Mouse (Mus musculus) ES-E14 (cell line): ENCODE data around the gene Pias4. TPM values are rescaled to one million over a fixed set of nuclear protein-coding genes. Genes with fewer than 3 reads are reported as not detected.
"Not testable (repeated sequence)": the region's sequence is repeated elsewhere in the genome, so short reads cannot be mapped to it uniquely, and the experiment has no call there.

Source experiments
- DNase-seq: peaks from one replicate; pipeline ENCODE4 v3.0.0-alpha.2; 2013; ENCODE audit warnings: low read depth, low spot score
- H3K27ac ChIP-seq: 2 replicates; pipeline ENCODE4 v1.5.1; 2012; ENCODE audit warnings: low read depth, mild to moderate bottlenecking, low read length, moderate library complexity, mixed read lengths; ENCODE audit not compliant: poor library complexity, insufficient read depth, severe bottlenecking
- H3K36me3 ChIP-seq: 2 replicates; pipeline ENCODE4 v1.6.1; 2012; ENCODE audit warnings: mild to moderate bottlenecking, low read length, moderate library complexity, mixed read lengths; ENCODE audit not compliant: control insufficient read depth, poor library complexity, insufficient read depth, severe bottlenecking
- H3K4me1 ChIP-seq, 2 experiments: fragments of 150-350 bp in 1 of 2; sonication (generic) in 1 of 2; 2 replicates each; pipeline ENCODE4 v1.6.1; 2012; ENCODE audit warnings: low read length in 2 of 2, mild to moderate bottlenecking in 1 of 2, mixed read lengths in 1 of 2; ENCODE audit not compliant: control insufficient read depth in 2 of 2, insufficient read depth in 2 of 2, poor library complexity in 1 of 2
- H3K4me3 ChIP-seq, 2 experiments: fragments of 150-350 bp in 1 of 2; sonication (generic) in 1 of 2; 2 replicates each; pipeline ENCODE4 v1.5.1; 2012; ENCODE audit warnings: low read length in 2 of 2, low read depth in 1 of 2, mild to moderate bottlenecking in 1 of 2, mixed read lengths in 1 of 2; ENCODE audit not compliant: insufficient read depth in 1 of 2, poor library complexity in 1 of 2, severe bottlenecking in 1 of 2
- H3K9ac ChIP-seq: 2 replicates; pipeline ENCODE4 v1.6.1; 2012; ENCODE audit warnings: low read depth, mild to moderate bottlenecking, low read length, mixed read lengths; ENCODE audit not compliant: poor library complexity, insufficient read depth, severe bottlenecking
- H3K9me3 ChIP-seq: fragments of 150-350 bp; sonication (generic); 2 replicates; pipeline ENCODE4 v1.6.1; 2012; ENCODE audit warnings: low read depth, mild to moderate bottlenecking, low read length; ENCODE audit not compliant: control insufficient read depth, insufficient read depth
- CHD2 ChIP-seq: IDR thresholded peaks from 2 replicates; pipeline ENCODE4 v1.6.1; 2014; ENCODE audit warnings: mild to moderate bottlenecking, low read depth, low read length, inconsistent platforms
- HCFC1 ChIP-seq: IDR thresholded peaks from 2 replicates; pipeline ENCODE4 v1.6.1; 2012; ENCODE audit warnings: low read length, inconsistent platforms, borderline replicate concordance; ENCODE audit not compliant: insufficient read depth
- MAFK ChIP-seq: IDR thresholded peaks from 2 replicates; pipeline ENCODE4 v1.6.1; 2014; ENCODE audit warnings: mild to moderate bottlenecking, low read depth, low read length, inconsistent platforms; ENCODE audit not compliant: insufficient read depth
- ZC3H11A ChIP-seq: IDR thresholded peaks from 2 replicates; pipeline ENCODE4 v1.6.1; 2012; ENCODE audit warnings: low read depth, mild to moderate bottlenecking, inconsistent platforms, low read length, borderline replicate concordance
- ZNF384 ChIP-seq: IDR thresholded peaks from 2 replicates; pipeline ENCODE4 v1.6.1; 2012; ENCODE audit warnings: low read depth, low read length, inconsistent platforms
- in situ Hi-C, 2 experiments: fragments of 600-800 bp; cut with MboI; formaldehyde crosslinking; loops; one replicate each; pipeline ENCODE4 v1.15.1; 2025; ENCODE audit warnings: low sequenced_read_pairs in 2 of 2, inconsistent platforms in 1 of 2; ENCODE audit not compliant: unreplicated experiment in 2 of 2
- total RNA-seq: library from RNA; depleted of rRNA; stranded (reverse); fragments of 300-350 nt; gene quantifications from 2 replicates; pipeline ENCODE4 v1.2.3, GENCODE M21; 2012; rRNA removed

Pias4 gene
- 37.8 and 50.7 TPM in 2 replicates for total RNA-seq

DNA sequence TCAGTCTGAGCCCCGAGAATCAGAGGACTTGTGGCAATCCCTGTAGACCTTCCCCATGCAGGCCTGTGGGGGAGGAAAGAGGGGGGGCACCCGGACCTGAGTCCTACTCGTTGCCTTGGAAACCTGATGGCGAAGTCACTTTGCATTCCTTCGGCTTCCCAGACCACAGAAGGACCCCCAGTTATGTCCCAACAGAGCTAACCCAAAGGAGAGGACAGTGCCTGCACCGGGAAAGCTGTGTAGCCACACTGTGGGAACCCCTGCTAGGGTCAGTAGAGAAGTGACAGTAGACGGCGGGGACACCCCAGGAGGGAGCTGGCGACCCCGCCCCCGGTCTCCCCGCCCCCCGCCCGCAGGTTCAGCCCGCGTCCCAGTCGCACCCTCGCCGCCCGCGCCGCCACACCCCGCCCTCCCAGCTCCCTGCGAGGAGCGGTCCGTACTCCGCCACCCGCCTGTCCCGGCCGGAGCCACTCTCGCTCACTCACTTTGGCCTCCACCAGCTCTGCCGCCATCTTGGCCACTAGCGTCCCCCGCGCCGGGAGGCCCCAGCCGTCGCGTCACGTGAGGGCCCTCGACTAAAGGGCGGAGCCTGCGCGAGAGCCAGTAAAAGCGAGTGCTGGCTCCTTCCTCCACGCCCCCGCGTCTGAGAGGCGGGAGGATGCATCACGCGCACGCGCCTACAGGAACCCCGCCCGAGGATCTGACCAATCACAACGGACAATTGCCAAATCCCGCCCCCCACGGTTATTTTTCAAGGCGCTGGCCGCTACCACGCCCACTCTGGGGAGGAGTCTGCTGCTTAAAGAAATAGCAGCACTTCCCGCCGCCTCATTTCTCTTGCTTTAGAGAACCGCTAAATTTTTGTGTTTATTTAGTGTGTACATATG lies at the start of gene Pias4:
Gene Pias4, minus strand, starts transcription at position 724 of the 887 bp plus-strand sequence.
- Histone ChIP-seq H3K9ac (peak within 1 kb of the TSS; percentile 77), H3K4me3 (peak within 1 kb of the TSS; percentile 74 to 85), H3K9me3 (no peaks in the 10 kb centered on the region), H3K36me3 (peaks cover 10% of the 10 kb centered on the region; the same call in 1 of the 2 replicates), H3K27ac (peak within 1 kb of the TSS; percentile 37), H3K4me1 (peaks cover 5 to 9% of the 10 kb centered on the region in 2 experiments; a peak in 3 of 4 replicates)
- in situ Hi-C loops = no loop called here
- peak; percentile 99 for DNase-seq
- TF ChIP-seq HCFC1 = no peak
- no peak for TF ChIP-seq MAFK
- no peak for TF ChIP-seq ZC3H11A
- no peak for TF ChIP-seq CHD2
- TF ChIP-seq ZNF384 = no peak

DNA sequence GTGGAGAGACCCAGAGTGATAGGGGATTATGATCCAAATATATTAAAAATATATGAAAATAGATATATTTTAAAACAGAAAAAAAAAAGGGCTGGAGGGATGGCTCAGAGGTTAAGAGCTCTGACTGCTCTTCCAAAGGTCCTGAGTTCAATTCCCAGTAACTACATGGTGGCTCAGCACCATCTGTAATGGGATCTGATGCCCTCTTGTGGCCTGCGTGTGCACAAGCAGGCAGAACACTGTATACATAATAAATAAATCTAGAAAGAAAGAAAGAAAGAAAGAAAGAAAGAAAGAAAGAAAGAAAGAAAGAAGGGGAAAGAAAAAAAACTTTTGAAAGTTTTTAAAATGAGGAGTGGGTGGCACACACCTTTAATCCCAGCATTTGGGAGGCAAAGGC lies 49.5 kb upstream of the Pias4 start:
- H3K36me3 ChIP-seq, H3K9me3 ChIP-seq, H3K4me1 ChIP-seq, H3K27ac ChIP-seq, in situ Hi-C loops, DNase-seq, H3K9ac ChIP-seq, H3K4me3 ChIP-seq: not testable (repeated sequence)

DNA sequence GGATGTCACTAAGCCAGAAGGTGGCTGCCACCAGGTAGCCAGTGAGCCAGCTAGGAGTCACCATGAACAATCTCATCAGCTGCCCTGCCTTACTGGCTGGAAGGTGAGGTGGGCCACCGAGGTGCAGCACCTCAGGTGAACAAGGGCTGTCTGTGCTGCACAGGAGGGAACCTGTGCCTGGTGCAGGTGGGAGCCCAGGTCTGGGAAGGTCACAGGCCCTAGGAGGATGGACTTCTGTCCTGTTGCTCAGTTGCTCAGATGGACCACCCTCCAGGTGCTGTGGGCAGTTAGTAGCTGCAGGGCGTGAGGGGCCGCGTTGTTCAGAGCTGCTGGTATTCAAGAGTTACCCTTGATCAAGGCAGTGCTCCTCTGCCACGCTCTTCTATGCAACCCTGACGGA lies 49.1 kb upstream of the Pias4 start:
- TF ChIP-seq ZNF384 (no peak), CHD2 (no peak), MAFK (no peak), ZC3H11A (no peak), HCFC1 (no peak)
- Histone ChIP-seq H3K9me3 (no peaks in the 10 kb centered on the region), H3K9ac (no peak overlapping the region), H3K36me3 (no peaks in the 10 kb centered on the region), H3K4me3 (no peak overlapping the region), H3K27ac (no peak overlapping the region), H3K4me1 (peaks cover 0 to 2% of the 10 kb centered on the region in 2 experiments; a peak in 1 of 4 replicates)
- no peak for DNase-seq
- in situ Hi-C loops = no loop called here

DNA sequence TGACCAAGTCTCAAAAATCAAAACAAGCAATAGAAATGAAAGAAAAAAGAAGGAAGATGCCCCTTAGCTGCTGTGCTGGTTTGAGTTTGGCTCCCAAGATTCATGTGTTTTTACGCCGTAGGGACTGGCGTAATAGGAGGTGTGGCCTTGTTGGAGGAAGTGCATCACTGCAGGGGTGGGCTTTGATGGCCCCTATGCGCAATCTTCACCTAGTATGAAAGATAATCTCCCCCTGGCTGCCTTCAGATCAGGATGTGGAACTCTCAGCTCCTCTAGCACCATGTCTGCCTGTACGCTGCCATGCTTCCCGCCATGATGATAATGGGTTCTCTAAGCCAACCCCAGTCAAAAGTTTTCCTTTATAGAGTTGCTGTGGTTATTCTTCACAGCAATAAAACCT lies 48.5 kb upstream of the Pias4 start:
- peaks cover 0 to 2% of the 10 kb centered on the region in 2 experiments; a peak in 1 of 4 replicates for H3K4me1 ChIP-seq
- 0 out of 4 replicates have a peak overlapping the region, but pooled peaks of 1 of the 2 experiments have one; percentile 35 for H3K4me3 ChIP-seq
- H3K27ac ChIP-seq = no peak overlapping the region
- H3K9me3 ChIP-seq = no peaks in the 10 kb centered on the region
- TF ChIP-seq ZC3H11A = no peak
- no peak for TF ChIP-seq MAFK
- no peak for TF ChIP-seq ZNF384
- no peak for TF ChIP-seq HCFC1
- no peak for TF ChIP-seq CHD2
- H3K9ac ChIP-seq = no peak overlapping the region
- DNase-seq = no peak
- H3K36me3 ChIP-seq = no peaks in the 10 kb centered on the region
- in situ Hi-C loops = no loop called here

DNA sequence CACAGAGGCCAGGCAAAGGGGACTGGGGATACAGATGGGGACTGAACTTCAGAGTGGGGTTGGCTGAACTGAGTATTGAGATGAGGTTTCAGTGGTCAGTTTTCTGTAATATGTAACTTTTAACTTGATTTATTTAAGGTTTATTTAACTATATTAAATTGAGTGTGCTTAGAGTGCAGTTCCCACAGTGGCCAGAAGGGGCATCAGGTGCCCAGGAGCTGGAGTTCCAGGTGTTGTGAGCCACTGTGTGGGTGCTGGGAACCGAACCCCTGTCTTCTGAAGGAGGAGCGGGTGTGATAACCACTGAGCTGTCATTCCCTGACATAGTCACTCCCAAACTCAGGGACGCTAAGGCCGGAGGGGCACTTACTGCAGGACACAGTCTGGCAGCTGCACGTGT lies 42.4 kb upstream of the Pias4 start:
- no peaks in the 10 kb centered on the region for H3K9me3 ChIP-seq
- no peak overlapping the region for H3K9ac ChIP-seq
- DNase-seq = no peak
- no peak overlapping the region for H3K27ac ChIP-seq
- no peaks in the 10 kb centered on the region for H3K4me1 ChIP-seq
- H3K36me3 ChIP-seq = no peaks in the 10 kb centered on the region
- H3K4me3 ChIP-seq = no peak overlapping the region
- TF ChIP-seq ZC3H11A = no peak
- no peak for TF ChIP-seq HCFC1
- no peak for TF ChIP-seq MAFK
- no peak for TF ChIP-seq ZNF384
- no peak for TF ChIP-seq CHD2
- in situ Hi-C loops = no loop called here
